Mouse (Mus musculus): ENCODE measurements around the gene Gm5141. TPM values are rescaled to one million over a fixed set of nuclear protein-coding genes. Genes with fewer than 3 reads are reported as not detected.
"Not testable (repeated sequence)": the region's sequence is repeated elsewhere in the genome, so short reads cannot be mapped to it uniquely, and the experiment has no call there.

Gm5141 gene
- polyA plus RNA-seq (2015; fragmentation: Nextera tagmentation; extraction: Ambion mirVana) = 10.2 and 10.5 TPM in 2 replicates

DNA sequence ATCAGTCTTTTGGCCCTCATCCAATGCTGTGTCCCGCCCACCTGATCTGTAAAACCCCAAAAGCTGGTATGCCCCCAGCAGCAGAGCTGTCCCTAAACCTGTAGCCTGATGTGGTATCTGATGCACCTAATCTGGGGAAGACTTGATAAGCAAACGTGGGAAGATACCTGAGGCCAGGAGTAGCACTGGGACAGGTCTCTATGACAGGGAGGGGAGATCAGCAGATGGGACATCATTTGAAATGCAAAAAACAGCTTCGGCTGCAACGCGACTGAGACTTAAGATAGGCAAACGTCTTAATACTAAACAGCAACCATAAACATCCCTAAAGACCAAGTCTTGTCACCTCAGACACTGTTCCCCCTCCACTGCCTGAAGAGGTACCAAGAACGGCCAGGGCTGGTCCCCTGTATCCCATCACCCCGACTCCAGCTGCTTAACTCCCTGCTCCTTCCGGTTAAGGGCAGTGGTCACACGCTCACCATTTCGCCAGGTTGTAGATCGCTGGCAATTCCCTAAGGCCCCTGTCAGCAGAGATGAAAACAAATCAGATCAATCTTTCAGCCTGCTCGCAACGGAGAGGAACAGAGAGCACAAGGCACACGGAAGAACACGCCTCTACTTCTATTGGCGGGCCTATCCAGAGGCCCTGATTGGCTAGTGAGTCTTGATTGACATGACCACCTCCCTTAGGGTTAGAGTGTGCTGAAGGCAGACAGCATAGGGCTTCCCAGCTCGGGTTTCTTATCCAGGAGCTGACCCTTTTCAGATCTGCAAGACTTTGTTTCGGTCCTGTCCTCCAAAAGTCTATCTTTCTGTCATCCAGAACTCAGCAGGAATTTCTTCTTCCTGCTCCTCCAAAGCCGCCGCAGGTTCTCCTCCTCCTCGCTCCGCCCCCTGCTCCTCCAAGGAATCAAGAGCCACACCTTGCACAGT is at the start of gene Gm5141:
Gene Gm5141, minus strand, starts transcription at position 610 of the 936 bp plus-strand sequence.
- H3K4me1 ChIP-seq (ENCODE audit: insufficient read depth, low read length); H3K27me3 ChIP-seq (ENCODE audit: insufficient read depth, low read length); H3K9me3 ChIP-seq (ENCODE audit: low read length); H3K27ac ChIP-seq (ENCODE audit: low read length): not testable (repeated sequence)
- WGBS = 5% methylated on average over 18 of the region's 23 CpGs
- peaks cover 13% of the 10 kb centered on the region for H3K36me3 ChIP-seq (ENCODE audit: insufficient read depth, low read length)
- ATAC-seq (ENCODE audit: low FRiP score, low TSS enrichment) = peak; percentile 100
- peak within 1 kb of the TSS; percentile 73 for H3K4me2 ChIP-seq (replicated peaks; ENCODE audit: low read depth, low read length)
- H3K4me3 ChIP-seq (ENCODE audit: low read length) = peak within 1 kb of the TSS; percentile 58
- peak within 1 kb of the TSS; percentile 64 for H3K9ac ChIP-seq (replicated peaks; ENCODE audit: low read length)

DNA sequence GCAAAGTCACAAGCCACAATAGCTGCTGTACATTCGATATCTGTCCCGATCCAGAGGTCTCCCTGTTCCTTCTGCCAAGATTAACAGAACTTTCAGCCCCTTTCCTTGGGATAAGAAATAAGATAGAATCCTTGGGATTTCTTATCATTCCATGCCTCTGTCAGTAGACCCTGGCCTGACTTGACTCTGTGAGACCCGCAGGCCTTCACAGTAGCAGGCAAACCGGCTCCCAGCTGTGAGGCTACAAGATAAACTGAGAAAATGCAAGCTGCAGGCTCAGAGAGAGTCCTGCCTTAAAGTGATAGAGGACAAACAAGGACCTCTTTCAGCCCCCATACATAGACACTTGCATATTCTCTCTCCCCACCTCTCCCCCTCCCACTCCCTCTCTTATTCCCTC is 47.7 kb upstream of the Gm5141 start:
- Histone ChIP-seq H3K4me1 (ENCODE audit: insufficient read depth, low read length) (no peaks in the 10 kb centered on the region), H3K27ac (ENCODE audit: low read length) (no peak overlapping the region), H3K27me3 (ENCODE audit: insufficient read depth, low read length) (no peaks in the 10 kb centered on the region), H3K4me2 (replicated peaks; ENCODE audit: low read depth, low read length) (no peak overlapping the region), H3K36me3 (ENCODE audit: insufficient read depth, low read length) (no peaks in the 10 kb centered on the region), H3K4me3 (ENCODE audit: low read length) (no peak overlapping the region), H3K9me3 (ENCODE audit: low read length) (no peaks in the 10 kb centered on the region), H3K9ac (replicated peaks; ENCODE audit: low read length) (no peak overlapping the region)
- WGBS = 42% methylated on average over 4 of the region's 4 CpGs
- no peak for ATAC-seq (ENCODE audit: low FRiP score, low TSS enrichment)

DNA sequence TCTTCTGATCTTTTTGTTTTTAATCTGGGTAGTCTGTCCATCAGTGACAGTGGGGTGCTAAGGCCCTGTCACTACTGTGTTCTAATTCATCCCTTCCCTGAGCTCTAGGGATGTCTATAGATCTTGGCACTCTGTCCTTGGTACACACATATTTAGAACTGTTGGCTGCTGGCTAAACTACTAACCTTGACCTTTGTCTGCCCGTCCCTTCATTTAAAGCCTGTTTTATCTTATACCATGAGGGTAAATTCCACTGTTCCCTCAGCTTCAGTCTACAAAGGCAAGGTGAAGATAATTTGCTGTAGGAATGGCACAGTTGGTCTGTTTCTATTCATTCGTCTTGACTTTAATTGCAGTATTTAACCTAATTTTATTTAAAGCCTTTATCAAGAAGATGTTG is 46.6 kb upstream of the Gm5141 start:
- Histone ChIP-seq H3K27ac (ENCODE audit: low read length) (no peak overlapping the region), H3K4me3 (ENCODE audit: low read length) (no peak overlapping the region), H3K9me3 (ENCODE audit: low read length) (no peaks in the 10 kb centered on the region), H3K4me2 (replicated peaks; ENCODE audit: low read depth, low read length) (no peak overlapping the region), H3K9ac (replicated peaks; ENCODE audit: low read length) (no peak overlapping the region), H3K27me3 (ENCODE audit: insufficient read depth, low read length) (no peaks in the 10 kb centered on the region), H3K4me1 (ENCODE audit: insufficient read depth, low read length) (no peaks in the 10 kb centered on the region), H3K36me3 (ENCODE audit: insufficient read depth, low read length) (no peaks in the 10 kb centered on the region)
- ATAC-seq (ENCODE audit: low FRiP score, low TSS enrichment) = no peak
- 80% methylated on average over 2 of the region's 2 CpGs for WGBS

DNA sequence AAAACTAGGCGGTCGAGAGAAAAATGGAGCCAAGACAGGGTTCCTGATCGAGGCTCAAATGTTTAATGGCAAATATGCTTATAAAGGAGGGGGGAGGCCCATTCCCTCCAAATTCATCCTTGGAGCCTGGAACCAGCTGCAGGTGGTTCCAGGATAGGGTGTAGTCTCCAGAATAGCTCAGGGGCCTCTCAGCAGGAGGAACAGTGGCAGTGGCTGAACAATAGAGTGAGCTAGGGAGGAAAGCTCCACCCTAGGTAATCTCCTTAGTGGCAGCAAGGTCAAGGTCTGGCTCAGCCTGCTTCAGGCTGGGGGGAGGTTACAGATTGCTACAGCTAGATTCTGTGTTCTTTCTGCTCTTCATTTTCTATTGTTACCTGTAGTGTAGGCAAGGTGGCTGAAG is 30.1 kb upstream of the Gm5141 start:
- not testable (repeated sequence) for H3K4me3 ChIP-seq (ENCODE audit: low read length); H3K9ac ChIP-seq (replicated peaks; ENCODE audit: low read length); ATAC-seq (ENCODE audit: low FRiP score, low TSS enrichment); H3K27ac ChIP-seq (ENCODE audit: low read length); H3K27me3 ChIP-seq (ENCODE audit: insufficient read depth, low read length); H3K4me2 ChIP-seq (replicated peaks; ENCODE audit: low read depth, low read length); H3K4me1 ChIP-seq (ENCODE audit: insufficient read depth, low read length); H3K36me3 ChIP-seq (ENCODE audit: insufficient read depth, low read length); H3K9me3 ChIP-seq (ENCODE audit: low read length)
- WGBS = 87% methylated on average over 3 of the region's 3 CpGs

DNA sequence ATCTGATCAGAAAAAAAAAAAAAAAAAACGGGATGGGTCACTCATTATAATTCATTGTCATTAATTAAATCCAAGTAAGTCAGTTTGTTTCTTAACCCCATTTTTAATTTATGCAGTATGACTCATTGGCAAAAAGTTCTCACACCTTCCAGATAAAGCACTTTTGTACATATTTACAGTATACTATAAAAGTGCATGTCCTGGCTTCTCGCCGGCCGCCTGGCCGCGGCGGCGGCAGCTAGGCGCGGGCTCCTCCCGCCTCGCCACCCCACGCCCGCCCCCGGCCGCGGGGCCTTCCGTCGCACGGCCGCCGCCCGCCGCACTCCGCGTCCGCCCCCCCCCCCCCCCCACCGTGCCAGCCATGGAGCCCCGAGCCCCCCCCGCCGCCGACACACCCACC is 27.1 kb upstream of the Gm5141 start:
- Histone ChIP-seq H3K4me1 (ENCODE audit: insufficient read depth, low read length) (no peaks in the 10 kb centered on the region), H3K27ac (ENCODE audit: low read length) (no peak overlapping the region), H3K27me3 (ENCODE audit: insufficient read depth, low read length) (no peaks in the 10 kb centered on the region), H3K9ac (replicated peaks; ENCODE audit: low read length) (0 out of 2 replicates have a peak overlapping the region, but pooled peaks have one; percentile 35), H3K4me2 (replicated peaks; ENCODE audit: low read depth, low read length) (peak overlapping the region; percentile 60), H3K4me3 (ENCODE audit: low read length) (peak overlapping the region; percentile 44), H3K36me3 (ENCODE audit: insufficient read depth, low read length) (no peaks in the 10 kb centered on the region), H3K9me3 (ENCODE audit: low read length) (no peaks in the 10 kb centered on the region; the same call in 1 of the 2 replicates)
- no peak for ATAC-seq (ENCODE audit: low FRiP score, low TSS enrichment)
- 11% methylated on average over 18 of the region's 32 CpGs for WGBS

DNA sequence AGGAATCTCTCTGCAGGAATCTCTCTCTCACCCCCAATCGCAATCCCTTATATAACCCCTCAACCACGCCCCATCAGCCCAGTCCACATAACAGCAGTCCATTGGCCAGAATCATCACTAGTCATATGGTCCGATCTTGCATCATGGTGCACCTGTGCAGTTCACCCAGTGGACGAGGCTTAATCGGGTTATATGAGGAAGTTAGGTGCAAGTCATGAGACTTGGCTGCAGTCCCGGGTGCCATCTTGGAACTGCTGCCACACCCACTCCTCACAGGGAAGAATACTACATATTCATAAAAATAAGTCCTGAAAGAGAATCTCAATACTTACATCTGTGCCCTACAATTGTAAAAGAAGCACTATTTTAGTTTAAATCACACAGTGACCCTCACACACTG is 22.4 kb upstream of the Gm5141 start:
- not testable (repeated sequence) for H3K4me3 ChIP-seq (ENCODE audit: low read length); ATAC-seq (ENCODE audit: low FRiP score, low TSS enrichment); H3K4me2 ChIP-seq (replicated peaks; ENCODE audit: low read depth, low read length); H3K9ac ChIP-seq (replicated peaks; ENCODE audit: low read length); H3K4me1 ChIP-seq (ENCODE audit: insufficient read depth, low read length); H3K27me3 ChIP-seq (ENCODE audit: insufficient read depth, low read length); H3K9me3 ChIP-seq (ENCODE audit: low read length); H3K36me3 ChIP-seq (ENCODE audit: insufficient read depth, low read length); H3K27ac ChIP-seq (ENCODE audit: low read length)
- WGBS = 94% methylated on average over 6 of the region's 6 CpGs

DNA sequence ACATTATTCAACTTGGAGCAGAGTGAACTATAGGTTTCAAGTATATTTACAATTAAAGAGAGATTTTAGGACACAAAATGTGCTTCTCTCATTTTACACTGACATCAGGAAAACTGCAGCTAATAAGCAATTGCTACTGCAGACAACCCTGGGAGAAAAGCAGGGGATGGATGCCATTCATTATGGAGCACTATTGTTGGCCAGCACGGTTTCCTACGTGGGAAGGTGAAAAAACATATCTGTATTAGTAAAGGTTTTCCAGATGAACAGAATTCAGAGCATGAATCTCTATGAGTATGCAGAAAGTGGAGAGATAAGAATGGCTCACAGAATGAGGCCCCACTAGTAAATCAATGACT is 506 bp upstream of the Gm5141 start:
- Histone ChIP-seq H3K4me3 (ENCODE audit: low read length) (peak overlapping the region; percentile 58), H3K36me3 (ENCODE audit: insufficient read depth, low read length) (peaks cover 11% of the 10 kb centered on the region), H3K9ac (replicated peaks; ENCODE audit: low read length) (0 out of 2 replicates have a peak overlapping the region, but pooled peaks have one; percentile 33), H3K4me2 (replicated peaks; ENCODE audit: low read depth, low read length) (peak overlapping the region; percentile 44)
- H3K9me3 ChIP-seq (ENCODE audit: low read length); H3K4me1 ChIP-seq (ENCODE audit: insufficient read depth, low read length); ATAC-seq (ENCODE audit: low FRiP score, low TSS enrichment); H3K27me3 ChIP-seq (ENCODE audit: insufficient read depth, low read length); H3K27ac ChIP-seq (ENCODE audit: low read length): not testable (repeated sequence)
- 49% methylated on average over 2 of the region's 2 CpGs for WGBS

DNA sequence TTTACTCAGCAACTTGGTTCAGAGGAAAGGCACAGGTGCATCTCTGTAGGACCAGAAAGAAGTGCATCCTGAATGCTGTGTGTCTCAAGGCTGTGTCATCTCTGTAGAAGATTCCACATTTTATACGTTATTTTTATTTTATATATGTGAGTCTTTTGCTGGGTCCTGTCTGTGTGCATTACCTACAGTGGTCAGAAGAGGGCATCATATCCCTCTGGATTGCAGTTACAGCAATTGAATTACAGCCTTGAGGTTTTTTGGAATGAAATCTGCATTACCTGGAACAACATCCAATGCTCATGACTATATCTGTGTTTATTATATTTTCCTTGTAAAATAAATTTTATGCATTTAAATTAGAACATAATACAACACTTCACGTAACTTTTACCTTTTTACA is 21.8 kb downstream of the Gm5141 start:
- H3K36me3 ChIP-seq (ENCODE audit: insufficient read depth, low read length); ATAC-seq (ENCODE audit: low FRiP score, low TSS enrichment): not testable (repeated sequence)

DNA sequence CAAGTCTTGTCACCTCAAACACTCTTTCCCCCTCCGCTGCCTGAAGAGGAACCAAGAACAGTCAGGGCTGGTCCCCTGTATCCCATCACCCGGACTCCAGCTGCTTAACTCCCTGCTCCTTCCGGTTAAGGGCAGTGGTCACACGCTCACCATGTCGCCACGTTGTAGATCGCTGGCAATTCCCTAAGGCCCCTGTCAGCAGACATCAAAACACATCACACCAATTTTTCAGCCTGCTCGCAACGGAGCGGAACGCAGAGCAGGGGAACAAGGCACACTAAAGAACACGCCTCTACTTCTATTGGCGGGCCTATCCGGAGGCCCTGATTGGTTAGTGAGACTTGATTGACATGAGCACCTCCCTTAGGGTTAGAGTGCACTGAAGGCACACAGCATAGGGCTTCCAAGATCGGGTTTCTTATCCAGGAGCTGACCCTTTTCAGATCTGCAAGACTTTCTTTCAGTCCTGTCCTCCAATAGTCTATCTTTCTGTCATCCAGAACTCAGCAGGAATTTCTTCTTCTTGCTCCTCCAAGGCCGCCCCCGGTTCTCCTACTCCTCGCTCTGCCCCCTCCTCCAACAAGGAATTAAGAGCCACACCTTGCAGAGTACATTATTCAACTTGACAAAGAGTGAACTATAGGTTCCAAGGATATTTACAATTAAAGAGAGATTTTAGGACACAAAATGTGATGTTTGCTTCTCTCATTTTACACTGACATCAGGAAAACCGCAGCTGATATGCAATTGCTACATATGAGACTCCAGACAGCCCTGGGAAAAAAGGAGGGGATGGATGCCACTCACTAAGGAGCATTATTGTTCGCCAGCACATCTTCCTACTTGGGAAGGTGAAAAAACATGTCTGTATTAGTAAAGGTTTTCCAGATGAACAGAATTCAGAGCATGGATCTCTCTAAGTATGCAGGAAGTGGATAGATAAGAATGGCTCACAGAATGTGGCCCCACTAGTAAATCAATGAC is 24.9 kb downstream of the Gm5141 start, which contains the start of gene Platr25:
Gene Platr25, minus strand, starts transcription at position 278 of the 984 bp plus-strand sequence.
- peak within 1 kb of the TSS; percentile 29; the same call in 1 of the 2 replicates for H3K27ac ChIP-seq (ENCODE audit: low read length)
- not testable (repeated sequence) for H3K27me3 ChIP-seq (ENCODE audit: insufficient read depth, low read length); H3K4me1 ChIP-seq (ENCODE audit: insufficient read depth, low read length); H3K9me3 ChIP-seq (ENCODE audit: low read length); H3K36me3 ChIP-seq (ENCODE audit: insufficient read depth, low read length)
- peak within 1 kb of the TSS; percentile 55 for H3K4me2 ChIP-seq (replicated peaks; ENCODE audit: low read depth, low read length)
- WGBS = 10% methylated on average over 20 of the region's 20 CpGs
- peak; percentile 96 for ATAC-seq (ENCODE audit: low FRiP score, low TSS enrichment)
- H3K4me3 ChIP-seq (ENCODE audit: low read length) = peak within 1 kb of the TSS; percentile 57
- peak within 1 kb of the TSS; percentile 65 for H3K9ac ChIP-seq (replicated peaks; ENCODE audit: low read length)

More for the DNA sequence above, 21.8 kb downstream of the Gm5141 start:
- not testable (repeated sequence) for H3K9me3 ChIP-seq (ENCODE audit: low read length); H3K9ac ChIP-seq (replicated peaks; ENCODE audit: low read length); H3K4me3 ChIP-seq (ENCODE audit: low read length); H3K27me3 ChIP-seq (ENCODE audit: insufficient read depth, low read length); H3K4me2 ChIP-seq (replicated peaks; ENCODE audit: low read depth, low read length); H3K4me1 ChIP-seq (ENCODE audit: insufficient read depth, low read length); H3K27ac ChIP-seq (ENCODE audit: low read length)
- WGBS = 69% methylated on average over 2 of the region's 2 CpGs
